Mouse (Mus musculus) naive thymus-derived CD4-positive, alpha-beta T cell, adult 2 months (primary cell): Measurements from ENCODE around the gene Rhbdd1.

ENCODE experiments used
- DNase-seq: peaks from one replicate; pipeline ENCODE4 v3.0.0-alpha.2; 2011; ENCODE audit warnings: low read depth

Gene Rhbdd1

GRCm38 (mm10) chr1:82482371-82482770, 166.1 kb downstream of the Rhbdd1 start:
- no peak for DNase-seq

GRCm38 (mm10) chr1:82486371-82486770, 170.1 kb downstream of the Rhbdd1 start:
- DNase-seq = no peak

GRCm38 (mm10) chr1:82491954-82492353, 175.7 kb downstream of the Rhbdd1 start:
- DNase-seq = no peak
